Mouse (Mus musculus) small intestine, adult 2 months (tissue): ENCODE data around the gene Ip6k3.

Experiments used
- CTCF ChIP-seq: fragments of 200-500 bp; IDR thresholded peaks from 2 replicates; pipeline ENCODE4 v1.5.1; 2012; ENCODE audit warnings: low read depth, mild to moderate bottlenecking, control low read depth, inconsistent platforms, low read length, moderate library complexity, mixed read lengths; ENCODE audit not compliant: insufficient replicate concordance, insufficient read length; ENCODE audit errors: extremely low read depth
- POLR2A ChIP-seq: fragments of 200-500 bp; IDR thresholded peaks from 2 replicates; pipeline ENCODE4 v1.6.1; 2012; ENCODE audit warnings: low read depth, mild to moderate bottlenecking, control low read depth, inconsistent platforms, low read length, moderate library complexity

GRCm38 (mm10) chr17:27191189-27191588 is 23.6 kb upstream of the Ip6k3 start:
- TF ChIP-seq CTCF (no peak), POLR2A (no peak)
